Mouse (Mus musculus): Measurements from ENCODE around the gene Mtch2. TPM values are rescaled to one million over a fixed set of nuclear protein-coding genes. Genes with fewer than 3 reads are reported as not detected.

The Mtch2 gene
- 352 and 495 TPM in 2 replicates for polyA plus RNA-seq (2012; rRNA removed)

GRCm38 (mm10) chr2:90846955-90847680 is at the start of gene Mtch2:
Gene Mtch2 (plus strand): TSS chr2:90847155.
- Histone ChIP-seq H3K4me1 (ENCODE audit: control insufficient read depth, insufficient read depth, low read length) (peaks cover 3% of the 10 kb centered on the region), H3K27me3 (ENCODE audit: control insufficient read depth, insufficient read depth, low read length) (no peaks in the 10 kb centered on the region), H3K27ac (ENCODE audit: control insufficient read depth, insufficient read depth, low read depth, low read length) (peak within 1 kb of the TSS; percentile 100), H3K36me3 (ENCODE audit: control insufficient read depth, insufficient read depth, low read length) (no peaks in the 10 kb centered on the region; the same call in none of the 2 replicates), H3K4me3 (ENCODE audit: control insufficient read depth, low read depth, low read length) (peak within 1 kb of the TSS; percentile 99)
- peak; percentile 7; the same call in 1 of the 2 replicates for TF ChIP-seq CTCF (IDR thresholded peaks at IDR 0.05; ENCODE audit: control insufficient read depth, insufficient read depth, insufficient replicate concordance, low read depth, low read length)
- peak; percentile 95 for TF ChIP-seq POLR2A (IDR thresholded peaks at IDR 0.05; ENCODE audit: control insufficient read depth, low read depth, low read length)

GRCm38 (mm10) chr2:90808241-90809126 is 38.5 kb upstream of the Mtch2 start:
- TF ChIP-seq POLR2A (IDR thresholded peaks at IDR 0.05; ENCODE audit: control insufficient read depth, low read depth, low read length) = no peak
- no peak for TF ChIP-seq CTCF (IDR thresholded peaks at IDR 0.05; ENCODE audit: control insufficient read depth, insufficient read depth, insufficient replicate concordance, low read depth, low read length)
- no peak overlapping the region for H3K4me3 ChIP-seq (ENCODE audit: control insufficient read depth, low read depth, low read length)
- no peaks in the 10 kb centered on the region for H3K4me1 ChIP-seq (ENCODE audit: control insufficient read depth, insufficient read depth, low read length)
- H3K27ac ChIP-seq (ENCODE audit: control insufficient read depth, insufficient read depth, low read depth, low read length) = no peak overlapping the region
- no peaks in the 10 kb centered on the region; the same call in none of the 2 replicates for H3K36me3 ChIP-seq (ENCODE audit: control insufficient read depth, insufficient read depth, low read length)
- no peaks in the 10 kb centered on the region for H3K27me3 ChIP-seq (ENCODE audit: control insufficient read depth, insufficient read depth, low read length)

- TF ChIP-seq POLR2A (IDR thresholded peaks at IDR 0.05; ENCODE audit: control insufficient read depth, low read depth, low read length) (no peak), CTCF (IDR thresholded peaks at IDR 0.05; ENCODE audit: control insufficient read depth, insufficient read depth, insufficient replicate concordance, low read depth, low read length) (no peak)
- Histone ChIP-seq H3K27ac (ENCODE audit: control insufficient read depth, insufficient read depth, low read depth, low read length) (no peak overlapping the region), H3K4me1 (ENCODE audit: control insufficient read depth, insufficient read depth, low read length) (no peaks in the 10 kb centered on the region), H3K27me3 (ENCODE audit: control insufficient read depth, insufficient read depth, low read length) (no peaks in the 10 kb centered on the region), H3K4me3 (ENCODE audit: control insufficient read depth, low read depth, low read length) (no peak overlapping the region), H3K36me3 (ENCODE audit: control insufficient read depth, insufficient read depth, low read length) (no peaks in the 10 kb centered on the region; the same call in none of the 2 replicates)
Observed at GRCm38 (mm10) chr2:90810751-90811150, 36.2 kb upstream of the Mtch2 start.

- H3K27me3 ChIP-seq (ENCODE audit: control insufficient read depth, insufficient read depth, low read length) = no peaks in the 10 kb centered on the region
- H3K36me3 ChIP-seq (ENCODE audit: control insufficient read depth, insufficient read depth, low read length) = no peaks in the 10 kb centered on the region; the same call in none of the 2 replicates
- H3K4me3 ChIP-seq (ENCODE audit: control insufficient read depth, low read depth, low read length) = no peak overlapping the region
- no peaks in the 10 kb centered on the region for H3K4me1 ChIP-seq (ENCODE audit: control insufficient read depth, insufficient read depth, low read length)
- TF ChIP-seq POLR2A (IDR thresholded peaks at IDR 0.05; ENCODE audit: control insufficient read depth, low read depth, low read length) (no peak), CTCF (IDR thresholded peaks at IDR 0.05; ENCODE audit: control insufficient read depth, insufficient read depth, insufficient replicate concordance, low read depth, low read length) (no peak)
- H3K27ac ChIP-seq (ENCODE audit: control insufficient read depth, insufficient read depth, low read depth, low read length) = no peak overlapping the region
Observed at GRCm38 (mm10) chr2:90815266-90815665, 31.7 kb upstream of the Mtch2 start.

- TF ChIP-seq POLR2A (IDR thresholded peaks at IDR 0.05; ENCODE audit: control insufficient read depth, low read depth, low read length) = no peak
- no peak for TF ChIP-seq CTCF (IDR thresholded peaks at IDR 0.05; ENCODE audit: control insufficient read depth, insufficient read depth, insufficient replicate concordance, low read depth, low read length)
- Histone ChIP-seq H3K4me1 (ENCODE audit: control insufficient read depth, insufficient read depth, low read length) (no peaks in the 10 kb centered on the region), H3K4me3 (ENCODE audit: control insufficient read depth, low read depth, low read length) (no peak overlapping the region), H3K27ac (ENCODE audit: control insufficient read depth, insufficient read depth, low read depth, low read length) (no peak overlapping the region), H3K27me3 (ENCODE audit: control insufficient read depth, insufficient read depth, low read length) (no peaks in the 10 kb centered on the region), H3K36me3 (ENCODE audit: control insufficient read depth, insufficient read depth, low read length) (no peaks in the 10 kb centered on the region; the same call in 1 of the 2 replicates)
Observed at GRCm38 (mm10) chr2:90816144-90816543, 30.8 kb upstream of the Mtch2 start.

GRCm38 (mm10) chr2:90818710-90819109 is 28.2 kb upstream of the Mtch2 start:
- TF ChIP-seq CTCF (IDR thresholded peaks at IDR 0.05; ENCODE audit: control insufficient read depth, insufficient read depth, insufficient replicate concordance, low read depth, low read length) = no peak
- TF ChIP-seq POLR2A (IDR thresholded peaks at IDR 0.05; ENCODE audit: control insufficient read depth, low read depth, low read length) = no peak
- Histone ChIP-seq H3K36me3 (ENCODE audit: control insufficient read depth, insufficient read depth, low read length) (no peaks in the 10 kb centered on the region), H3K4me1 (ENCODE audit: control insufficient read depth, insufficient read depth, low read length) (no peaks in the 10 kb centered on the region), H3K27me3 (ENCODE audit: control insufficient read depth, insufficient read depth, low read length) (no peaks in the 10 kb centered on the region), H3K27ac (ENCODE audit: control insufficient read depth, insufficient read depth, low read depth, low read length) (no peak overlapping the region), H3K4me3 (ENCODE audit: control insufficient read depth, low read depth, low read length) (no peak overlapping the region)

- TF ChIP-seq CTCF (IDR thresholded peaks at IDR 0.05; ENCODE audit: control insufficient read depth, insufficient read depth, insufficient replicate concordance, low read depth, low read length) (no peak), POLR2A (IDR thresholded peaks at IDR 0.05; ENCODE audit: control insufficient read depth, low read depth, low read length) (no peak)
- Histone ChIP-seq H3K4me1 (ENCODE audit: control insufficient read depth, insufficient read depth, low read length) (no peaks in the 10 kb centered on the region), H3K4me3 (ENCODE audit: control insufficient read depth, low read depth, low read length) (no peak overlapping the region), H3K27ac (ENCODE audit: control insufficient read depth, insufficient read depth, low read depth, low read length) (no peak overlapping the region), H3K36me3 (ENCODE audit: control insufficient read depth, insufficient read depth, low read length) (no peaks in the 10 kb centered on the region), H3K27me3 (ENCODE audit: control insufficient read depth, insufficient read depth, low read length) (no peaks in the 10 kb centered on the region)
Observed at GRCm38 (mm10) chr2:90820894-90821293, 26.1 kb upstream of the Mtch2 start.
